Mouse (Mus musculus): ENCODE data around the gene Caly. TPM values are rescaled to one million over a fixed set of nuclear protein-coding genes. Genes with fewer than 3 reads are reported as not detected.

Caly gene
- not detected in 2 replicates for polyA plus RNA-seq (2012; rRNA removed)

DNA sequence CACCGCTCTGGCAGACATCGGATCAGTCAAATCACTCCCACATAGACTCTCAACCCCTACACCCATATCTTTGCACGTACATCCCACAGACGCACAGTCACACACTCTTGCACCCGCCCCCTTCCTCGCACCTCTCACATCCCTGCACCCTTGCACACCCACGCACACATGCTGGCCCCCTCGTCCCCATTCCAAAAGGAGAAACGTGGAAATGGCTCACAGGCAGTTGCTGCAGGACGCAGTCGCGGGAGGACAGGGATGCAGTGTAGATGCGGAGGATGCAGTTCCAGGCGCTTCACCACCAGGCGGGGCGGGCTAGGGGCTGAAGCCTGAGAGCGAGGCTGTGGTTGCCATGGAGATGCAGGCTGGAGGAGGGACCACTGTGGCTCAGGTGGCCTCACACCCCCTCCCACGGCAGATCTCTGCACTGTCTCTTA, at the start of gene Caly:
Gene Caly (minus strand): TSS at position 307 of the 437 bp plus-strand sequence.
- Histone ChIP-seq H3K36me3 (ENCODE audit: control insufficient read depth, insufficient read depth, low read length) (no peaks in the 10 kb centered on the region), H3K4me1 (ENCODE audit: control insufficient read depth, insufficient read depth, insufficient read length) (no peaks in the 10 kb centered on the region), H3K27me3 (ENCODE audit: control insufficient read depth, insufficient read depth, low read length) (peaks cover 5% of the 10 kb centered on the region; the same call in 1 of the 2 replicates), H3K4me3 (ENCODE audit: extremely low read depth, insufficient read depth, insufficient read length) (no peak within 1 kb of the TSS), H3K27ac (ENCODE audit: insufficient read depth, low read length) (no peak within 1 kb of the TSS)
- no peak for DNase-seq (ENCODE audit: low read depth in 1 of 2, low spot score in 2 of 2)
- WGBS: 10% methylated on average over 18 of the region's 18 CpGs
- TF ChIP-seq CTCF (IDR thresholded peaks at IDR 0.05; ENCODE audit: extremely low read depth, insufficient read depth, insufficient read length, insufficient replicate concordance): no peak
- no peak for TF ChIP-seq POLR2A (IDR thresholded peaks at IDR 0.05; ENCODE audit: low read depth, low read length)

DNA sequence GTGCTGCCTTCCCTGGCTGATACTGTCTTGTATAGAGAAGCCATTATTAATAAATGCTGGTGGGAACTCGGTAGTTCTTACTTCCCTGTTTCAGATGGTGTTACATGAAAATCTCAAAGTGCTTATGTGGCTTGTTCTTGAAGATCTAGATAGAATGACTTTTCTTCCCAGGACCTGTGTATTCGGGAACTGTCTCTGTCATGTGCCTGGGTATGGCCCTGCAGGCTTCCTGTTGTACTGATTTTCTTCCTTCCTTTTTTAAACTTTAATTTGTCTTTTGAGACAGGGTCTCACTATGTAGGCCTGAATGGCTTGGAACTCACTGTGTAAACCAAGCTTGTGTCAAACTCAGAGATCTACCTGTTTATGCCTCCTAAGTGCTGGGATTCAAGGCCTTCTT, 45.6 kb upstream of the Caly start:
- Histone ChIP-seq H3K4me1 (ENCODE audit: control insufficient read depth, insufficient read depth, insufficient read length) (no peaks in the 10 kb centered on the region; the same call in 1 of the 2 replicates), H3K36me3 (ENCODE audit: control insufficient read depth, insufficient read depth, low read length) (no peaks in the 10 kb centered on the region), H3K27ac (ENCODE audit: insufficient read depth, low read length) (no peak overlapping the region), H3K27me3 (ENCODE audit: control insufficient read depth, insufficient read depth, low read length) (no peaks in the 10 kb centered on the region), H3K4me3 (ENCODE audit: extremely low read depth, insufficient read depth, insufficient read length) (no peak overlapping the region)
- 31% methylated on average over 2 of the region's 2 CpGs for WGBS
- DNase-seq (ENCODE audit: low read depth in 1 of 2, low spot score in 2 of 2): no peak
- TF ChIP-seq CTCF (IDR thresholded peaks at IDR 0.05; ENCODE audit: extremely low read depth, insufficient read depth, insufficient read length, insufficient replicate concordance): no peak
- no peak for TF ChIP-seq POLR2A (IDR thresholded peaks at IDR 0.05; ENCODE audit: low read depth, low read length)

DNA sequence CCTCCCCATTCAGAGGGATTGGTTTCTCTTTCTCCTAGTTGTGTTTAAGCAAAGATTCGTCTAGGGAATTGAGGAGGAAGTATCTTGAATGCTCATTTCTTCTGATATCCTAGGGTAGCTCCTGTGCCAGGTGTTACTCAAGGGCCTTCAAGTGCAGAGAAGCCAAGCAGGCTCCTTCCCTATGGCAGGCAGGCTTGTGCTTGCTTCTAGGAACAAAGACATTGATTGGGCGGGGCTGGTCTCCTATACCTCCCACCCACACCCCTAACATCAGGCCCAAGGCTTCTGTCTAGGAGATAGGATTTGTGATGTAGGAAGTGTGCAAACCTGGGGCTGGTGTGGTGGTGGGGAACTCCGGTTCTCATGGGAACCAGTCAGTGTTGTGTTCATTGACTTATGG, 44.6 kb upstream of the Caly start:
- WGBS: 57% methylated on average over 3 of the region's 3 CpGs

DNA sequence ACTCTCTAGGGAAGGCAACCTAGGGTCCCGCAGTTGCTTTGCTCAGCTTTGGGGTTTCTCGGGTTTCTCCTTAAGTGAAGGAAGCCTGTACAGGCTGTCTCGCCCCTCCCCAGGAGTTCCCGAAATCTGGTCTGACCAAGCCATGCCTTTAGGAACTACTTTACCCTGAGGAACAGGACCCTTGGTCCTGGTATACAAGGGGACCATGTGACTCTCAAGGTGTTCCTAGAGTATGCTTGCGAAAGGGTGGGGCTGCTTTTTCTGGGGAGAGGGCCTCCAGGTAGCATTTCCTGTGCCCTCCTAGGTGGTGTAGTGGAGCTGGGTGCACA, 43.6 kb upstream of the Caly start:
- DNase-seq (ENCODE audit: low read depth in 1 of 2, low spot score in 2 of 2): no peak
- peak overlapping the region; percentile 73 for H3K4me3 ChIP-seq (ENCODE audit: extremely low read depth, insufficient read depth, insufficient read length)
- TF ChIP-seq POLR2A (IDR thresholded peaks at IDR 0.05; ENCODE audit: low read depth, low read length) (no peak), CTCF (IDR thresholded peaks at IDR 0.05; ENCODE audit: extremely low read depth, insufficient read depth, insufficient read length, insufficient replicate concordance) (no peak)
- WGBS: 4% methylated on average over 5 of the region's 5 CpGs
- H3K27me3 ChIP-seq (ENCODE audit: control insufficient read depth, insufficient read depth, low read length): no peaks in the 10 kb centered on the region
- no peaks in the 10 kb centered on the region for H3K36me3 ChIP-seq (ENCODE audit: control insufficient read depth, insufficient read depth, low read length)
- no peak overlapping the region for H3K27ac ChIP-seq (ENCODE audit: insufficient read depth, low read length)
- no peaks in the 10 kb centered on the region; the same call in 1 of the 2 replicates for H3K4me1 ChIP-seq (ENCODE audit: control insufficient read depth, insufficient read depth, insufficient read length)

More for the DNA sequence above, 44.6 kb upstream of the Caly start:
- Histone ChIP-seq H3K4me1 (ENCODE audit: control insufficient read depth, insufficient read depth, insufficient read length) (no peaks in the 10 kb centered on the region; the same call in 1 of the 2 replicates), H3K27ac (ENCODE audit: insufficient read depth, low read length) (no peak overlapping the region), H3K36me3 (ENCODE audit: control insufficient read depth, insufficient read depth, low read length) (no peaks in the 10 kb centered on the region), H3K27me3 (ENCODE audit: control insufficient read depth, insufficient read depth, low read length) (no peaks in the 10 kb centered on the region), H3K4me3 (ENCODE audit: extremely low read depth, insufficient read depth, insufficient read length) (no peak overlapping the region)
- TF ChIP-seq POLR2A (IDR thresholded peaks at IDR 0.05; ENCODE audit: low read depth, low read length): no peak
- TF ChIP-seq CTCF (IDR thresholded peaks at IDR 0.05; ENCODE audit: extremely low read depth, insufficient read depth, insufficient read length, insufficient replicate concordance): no peak
- no peak for DNase-seq (ENCODE audit: low read depth in 1 of 2, low spot score in 2 of 2)

DNA sequence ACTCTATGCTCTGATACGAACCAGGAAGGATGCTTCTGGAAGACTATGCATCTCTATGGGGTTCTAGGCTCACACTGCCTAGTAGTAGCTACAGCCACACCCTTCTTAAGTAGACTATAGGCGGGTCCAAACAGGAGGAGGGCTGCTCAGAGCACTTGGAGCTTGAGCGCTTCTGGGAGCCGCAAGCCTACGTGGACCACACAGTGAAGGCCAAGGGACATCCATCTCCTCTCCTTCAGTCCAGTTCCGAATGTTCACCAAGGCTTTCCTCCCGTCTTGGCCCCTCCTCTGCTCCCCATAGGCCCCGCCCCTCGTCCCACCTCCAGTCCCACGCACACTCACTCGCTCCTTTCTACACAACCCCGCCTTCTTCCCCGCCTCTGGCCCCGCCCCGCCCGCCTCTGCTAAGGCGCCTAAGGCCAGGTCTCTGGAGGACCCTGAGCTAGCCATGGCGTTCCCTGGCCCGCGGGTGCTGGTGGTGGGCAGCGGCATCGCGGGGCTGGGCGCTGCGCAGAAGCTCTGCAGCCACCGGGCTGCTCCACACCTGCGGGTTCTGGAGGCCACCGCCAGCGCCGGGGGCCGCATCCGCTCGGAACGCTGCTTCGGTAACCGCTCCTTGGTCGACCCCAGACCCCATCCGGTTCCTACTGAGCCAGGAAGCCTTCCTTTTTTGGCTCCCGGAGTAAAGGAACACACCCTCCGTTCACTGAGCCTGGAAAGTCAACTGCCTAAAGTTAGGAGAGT, 43.1 kb upstream of the Caly start:
- Histone ChIP-seq H3K36me3 (ENCODE audit: control insufficient read depth, insufficient read depth, low read length) (no peaks in the 10 kb centered on the region), H3K4me3 (ENCODE audit: extremely low read depth, insufficient read depth, insufficient read length) (peak overlapping the region; percentile 73), H3K27me3 (ENCODE audit: control insufficient read depth, insufficient read depth, low read length) (no peaks in the 10 kb centered on the region), H3K27ac (ENCODE audit: insufficient read depth, low read length) (no peak overlapping the region), H3K4me1 (ENCODE audit: control insufficient read depth, insufficient read depth, insufficient read length) (no peaks in the 10 kb centered on the region; the same call in 1 of the 2 replicates)
- TF ChIP-seq CTCF (IDR thresholded peaks at IDR 0.05; ENCODE audit: extremely low read depth, insufficient read depth, insufficient read length, insufficient replicate concordance) (no peak), POLR2A (IDR thresholded peaks at IDR 0.05; ENCODE audit: low read depth, low read length) (0 out of 2 replicates have a peak, but pooled peaks have one; percentile 10)
- 2% methylated on average over 40 of the region's 40 CpGs for WGBS
- DNase-seq (ENCODE audit: low read depth in 1 of 2, low spot score in 2 of 2): peak; percentile 65 to 92

DNA sequence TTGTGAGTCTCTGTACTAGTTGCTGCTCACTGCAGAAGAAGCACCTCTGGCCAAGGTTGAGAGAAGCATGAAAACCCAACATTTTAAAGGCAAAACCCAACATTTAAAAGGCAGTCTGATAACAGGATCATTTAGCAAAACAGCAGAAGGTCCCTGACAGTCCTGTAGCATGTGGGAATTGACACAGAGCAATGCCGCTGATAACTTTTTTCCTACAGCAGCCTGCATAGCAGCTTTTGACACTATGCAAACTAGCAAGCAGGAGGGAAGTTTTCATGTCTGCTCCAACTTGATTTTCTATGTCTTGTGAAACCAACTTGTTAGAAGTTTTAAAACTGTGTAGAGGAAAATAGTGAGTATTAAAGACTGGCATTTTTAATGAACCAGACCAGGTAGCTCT, 42.0 kb upstream of the Caly start:
- no peaks in the 10 kb centered on the region for H3K36me3 ChIP-seq (ENCODE audit: control insufficient read depth, insufficient read depth, low read length)
- no peak overlapping the region for H3K27ac ChIP-seq (ENCODE audit: insufficient read depth, low read length)
- H3K27me3 ChIP-seq (ENCODE audit: control insufficient read depth, insufficient read depth, low read length): no peaks in the 10 kb centered on the region
- no peak overlapping the region for H3K4me3 ChIP-seq (ENCODE audit: extremely low read depth, insufficient read depth, insufficient read length)
- no peak for DNase-seq (ENCODE audit: low read depth in 1 of 2, low spot score in 2 of 2)
- WGBS: 89% methylated on average over 1 of the region's 1 CpGs
- H3K4me1 ChIP-seq (ENCODE audit: control insufficient read depth, insufficient read depth, insufficient read length): no peaks in the 10 kb centered on the region; the same call in 1 of the 2 replicates
- no peak for TF ChIP-seq CTCF (IDR thresholded peaks at IDR 0.05; ENCODE audit: extremely low read depth, insufficient read depth, insufficient read length, insufficient replicate concordance)

DNA sequence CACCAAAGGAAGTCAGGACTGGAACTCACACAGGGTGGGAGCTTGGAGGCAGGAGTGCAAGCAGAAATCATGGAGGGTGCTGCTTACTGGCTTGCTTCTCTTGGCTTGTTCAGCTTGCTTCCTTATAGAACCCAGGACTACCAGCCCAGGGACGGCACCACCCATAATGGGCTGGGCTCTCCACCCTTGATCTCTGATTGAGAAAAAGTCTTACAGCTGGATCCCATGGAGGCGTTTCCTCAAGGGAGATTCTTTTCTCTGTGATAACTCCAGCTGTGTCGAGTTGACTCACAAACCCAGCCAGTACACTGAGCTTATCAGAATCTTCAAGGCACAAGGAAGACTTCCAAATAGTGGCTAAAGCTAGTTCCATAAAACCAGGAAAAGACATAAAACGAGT, 40.4 kb upstream of the Caly start:
- no peak for TF ChIP-seq CTCF (IDR thresholded peaks at IDR 0.05; ENCODE audit: extremely low read depth, insufficient read depth, insufficient read length, insufficient replicate concordance)
- no peak for TF ChIP-seq POLR2A (IDR thresholded peaks at IDR 0.05; ENCODE audit: low read depth, low read length)
- 60% methylated on average over 4 of the region's 4 CpGs for WGBS
- no peak for DNase-seq (ENCODE audit: low read depth in 1 of 2, low spot score in 2 of 2)
- H3K4me1 ChIP-seq (ENCODE audit: control insufficient read depth, insufficient read depth, insufficient read length): no peaks in the 10 kb centered on the region; the same call in 1 of the 2 replicates
- no peak overlapping the region for H3K27ac ChIP-seq (ENCODE audit: insufficient read depth, low read length)
- H3K27me3 ChIP-seq (ENCODE audit: control insufficient read depth, insufficient read depth, low read length): no peaks in the 10 kb centered on the region
- no peak overlapping the region for H3K4me3 ChIP-seq (ENCODE audit: extremely low read depth, insufficient read depth, insufficient read length)
- H3K36me3 ChIP-seq (ENCODE audit: control insufficient read depth, insufficient read depth, low read length): no peaks in the 10 kb centered on the region

Measured in spleen, adult 2 months (tissue).